Mouse (Mus musculus) ZHBTc4 (cell line): Measurements from ENCODE around the gene Klf2.

Source experiments
- DNase-seq: peaks from one replicate; pipeline ENCODE4 v3.0.0-alpha.2; 2011; ENCODE audit warnings: low read depth, low spot score

The Klf2 gene

GRCm38 (mm10) chr8:72333429-72334143, 14.8 kb downstream of the Klf2 start:
- DNase-seq: peak; percentile 87

GRCm38 (mm10) chr8:72334144-72334641, 15.4 kb downstream of the Klf2 start:
- peak; percentile 96 for DNase-seq

GRCm38 (mm10) chr8:72336273-72336672, 17.4 kb downstream of the Klf2 start:
- DNase-seq: no peak

- no peak for DNase-seq
Observed at GRCm38 (mm10) chr8:72337034-72337433, 18.2 kb downstream of the Klf2 start.

GRCm38 (mm10) chr8:72342556-72343300, 23.9 kb downstream of the Klf2 start:
- no peak for DNase-seq

GRCm38 (mm10) chr8:72343725-72344124, 24.9 kb downstream of the Klf2 start:
- DNase-seq: no peak

- DNase-seq: no peak
Observed at GRCm38 (mm10) chr8:72347553-72347952, 28.7 kb downstream of the Klf2 start.

GRCm38 (mm10) chr8:72348114-72348513, 29.3 kb downstream of the Klf2 start:
- DNase-seq: no peak

GRCm38 (mm10) chr8:72348956-72349355, 30.1 kb downstream of the Klf2 start:
- DNase-seq: peak; percentile 64

GRCm38 (mm10) chr8:72349838-72350237, 31.0 kb downstream of the Klf2 start:
- no peak for DNase-seq

- no peak for DNase-seq
Observed at GRCm38 (mm10) chr8:72350727-72351126, 31.9 kb downstream of the Klf2 start.

GRCm38 (mm10) chr8:72351405-72352005, 32.7 kb downstream of the Klf2 start:
- no peak for DNase-seq

GRCm38 (mm10) chr8:72352951-72353699, 34.3 kb downstream of the Klf2 start:
- peak; percentile 32 for DNase-seq

- DNase-seq: no peak
Observed at GRCm38 (mm10) chr8:72353700-72354045, 34.8 kb downstream of the Klf2 start.

- DNase-seq: no peak
Observed at GRCm38 (mm10) chr8:72354272-72354671, 35.4 kb downstream of the Klf2 start.

GRCm38 (mm10) chr8:72356593-72356992, 37.8 kb downstream of the Klf2 start:
- DNase-seq: no peak

GRCm38 (mm10) chr8:72360162-72360561, 41.3 kb downstream of the Klf2 start:
- no peak for DNase-seq

GRCm38 (mm10) chr8:72362754-72363153, 43.9 kb downstream of the Klf2 start:
- no peak for DNase-seq

- DNase-seq: no peak
Observed at GRCm38 (mm10) chr8:72363457-72363856, 44.6 kb downstream of the Klf2 start.

- DNase-seq: no peak
Observed at GRCm38 (mm10) chr8:72365016-72365415, 46.2 kb downstream of the Klf2 start.

- peak; percentile 90 for DNase-seq
Observed at GRCm38 (mm10) chr8:72365826-72366225, 47.0 kb downstream of the Klf2 start.

GRCm38 (mm10) chr8:72366435-72366834, 47.6 kb downstream of the Klf2 start:
- no peak for DNase-seq
